Mouse (Mus musculus) thymus, adult 2 months (tissue): ENCODE results near the gene Ptgs2.

ENCODE experiments used
- CTCF ChIP-seq: fragments of 200-500 bp; IDR thresholded peaks from 2 replicates; pipeline ENCODE4 v1.5.1; 2012; ENCODE audit warnings: mild to moderate bottlenecking, control low read depth, low read length, moderate library complexity, borderline replicate concordance; ENCODE audit not compliant: control insufficient read depth, poor library complexity, insufficient read depth; ENCODE audit errors: extremely low read depth
- POLR2A ChIP-seq: fragments of 200-500 bp; IDR thresholded peaks from 2 replicates; pipeline ENCODE4 v1.6.1; 2012; ENCODE audit warnings: mild to moderate bottlenecking, low read length, control low read depth, moderate library complexity; ENCODE audit not compliant: control insufficient read depth, poor library complexity, insufficient read depth; ENCODE audit errors: extremely low read depth

- TF ChIP-seq POLR2A, result no peak
- TF ChIP-seq CTCF, result no peak
Measured at GRCm38 (mm10) chr1:150099790-150100333, at the start of gene Ptgs2.
